8 mouse cellular contexts compared by ENCODE assay signal in genomic region chr2:38350796-38351195, GRCm38 (mm10). TPM values are rescaled to one million over a fixed set of nuclear protein-coding genes. Genes with fewer than 3 reads are reported as not detected.
DNase-seq lines count a peak whose midpoint lies in the region; ATAC-seq and TF ChIP-seq lines count a peak whose summit lies in the region.

No protein-coding gene starts in this region.

- under 1% methylated on average over 36 of the region's 37 CpGs for WGBS in forebrain, embryonic 11.5 days
- under 1% methylated on average over 36 of the region's 37 CpGs for WGBS in heart, embryonic 14.5 days
- WGBS in kidney, postnatal 0 days: under 1% methylated on average over 36 of the region's 37 CpGs
- under 1% methylated on average over 36 of the region's 37 CpGs for WGBS in liver, embryonic 12.5 days (ENCODE audit: insufficient replicate concordance)

- no peak for TF ChIP-seq CTCF in kidney, postnatal 0 days (IDR thresholded peaks at IDR 0.05; ENCODE audit: low read depth)

- peaks cover 4% of the 10 kb centered on the region; the same call in 1 of the 2 replicates for H3K36me3 ChIP-seq in forebrain, embryonic 11.5 days (ENCODE audit: control insufficient read depth, insufficient read depth, low read length)
- no peaks in the 10 kb centered on the region for H3K36me3 ChIP-seq in heart, embryonic 14.5 days (ENCODE audit: control insufficient read depth, insufficient read depth, low read length)
- no peaks in the 10 kb centered on the region for H3K36me3 ChIP-seq in kidney, postnatal 0 days (ENCODE audit: insufficient read depth, low read length)
- no peaks in the 10 kb centered on the region for H3K36me3 ChIP-seq in liver, embryonic 12.5 days

- peak; percentile 90 for ATAC-seq in forebrain, embryonic 11.5 days (replicated peaks; ENCODE audit: low FRiP score)
- ATAC-seq in heart, embryonic 14.5 days (ENCODE audit: insufficient number of reproducible peaks, insufficient read depth, low FRiP score, low read depth): peak; percentile 73
- peak; percentile 71 for ATAC-seq in kidney, postnatal 0 days (replicated peaks; ENCODE audit: low FRiP score, low read depth)
- peak; percentile 75 for ATAC-seq in liver, embryonic 12.5 days

- peak; percentile 79 for DNase-seq in CD4-positive helper T cell, adult 2 months (ENCODE audit: low read depth, low spot score)
- peak; percentile 77 for DNase-seq in adrenal gland, postnatal 25 days
- DNase-seq in forebrain, embryonic 11.5 days (ENCODE audit: low spot score): peak; percentile 97
- DNase-seq in kidney, postnatal 0 days (ENCODE audit: low spot score): peak; percentile 81
- DNase-seq in neural tube, embryonic 10.5 days (ENCODE audit: extremely low spot score, low spot score): peak; percentile 85
- DNase-seq in thymus, postnatal 0 days (ENCODE audit: low spot score): peak; percentile 71

- H3K27me3 ChIP-seq in forebrain, embryonic 11.5 days (ENCODE audit: control insufficient read depth, insufficient read depth, low read length): peaks cover 20% of the 10 kb centered on the region
- peaks cover 98% of the 10 kb centered on the region for H3K27me3 ChIP-seq in heart, embryonic 14.5 days (ENCODE audit: control insufficient read depth, insufficient read depth, low read length)
- peaks cover 96% of the 10 kb centered on the region for H3K27me3 ChIP-seq in kidney, postnatal 0 days (ENCODE audit: insufficient read depth, low read length)
- peaks cover 100% of the 10 kb centered on the region for H3K27me3 ChIP-seq in liver, embryonic 12.5 days (replicated peaks)

- H3K27ac ChIP-seq in forebrain, embryonic 11.5 days (ENCODE audit: low read depth, low read length): peak overlapping the region; percentile 97
- H3K27ac ChIP-seq in heart, embryonic 14.5 days (replicated peaks in 1 of 2; ENCODE audit: control insufficient read depth in 1 of 2, insufficient read depth in 1 of 2, low read depth in 2 of 2, low read length in 2 of 2): no peak overlapping the region
- H3K27ac ChIP-seq in kidney, postnatal 0 days: no peak overlapping the region
- H3K27ac ChIP-seq in liver, embryonic 12.5 days: no peak overlapping the region

- no peaks in the 10 kb centered on the region for H3K9me3 ChIP-seq in forebrain, embryonic 11.5 days (ENCODE audit: control insufficient read depth, low read length)
- no peaks in the 10 kb centered on the region for H3K9me3 ChIP-seq in heart, embryonic 14.5 days (ENCODE audit: control insufficient read depth, low read length)
- H3K9me3 ChIP-seq in kidney, postnatal 0 days (replicated peaks; ENCODE audit: low read length): no peaks in the 10 kb centered on the region
- H3K9me3 ChIP-seq in liver, embryonic 12.5 days (replicated peaks): no peaks in the 10 kb centered on the region

- peak overlapping the region; percentile 85 for H3K4me2 ChIP-seq in forebrain, embryonic 11.5 days (ENCODE audit: low read depth, low read length, severe bottlenecking)
- peak overlapping the region; percentile 72 for H3K4me2 ChIP-seq in heart, embryonic 14.5 days (ENCODE audit: low read length)
- peak overlapping the region; percentile 59 for H3K4me2 ChIP-seq in kidney, postnatal 0 days (ENCODE audit: low read length)
- H3K4me2 ChIP-seq in liver, embryonic 12.5 days: peak overlapping the region; percentile 57

- H3K9ac ChIP-seq in forebrain, embryonic 11.5 days (ENCODE audit: low read length): peak overlapping the region; percentile 99
- H3K9ac ChIP-seq in heart, embryonic 14.5 days (ENCODE audit: low read length): peak overlapping the region; percentile 30; the same call in 1 of the 2 replicates
- no peak overlapping the region for H3K9ac ChIP-seq in kidney, postnatal 0 days (ENCODE audit: low read depth, low read length)
- peak overlapping the region; percentile 53; the same call in 1 of the 2 replicates for H3K9ac ChIP-seq in liver, embryonic 12.5 days

- H3K4me3 ChIP-seq in forebrain, embryonic 11.5 days (ENCODE audit: low read depth, low read length): peak overlapping the region; percentile 93
- peak overlapping the region; percentile 37 to 42 for H3K4me3 ChIP-seq in heart, embryonic 14.5 days (ENCODE audit: control insufficient read depth in 1 of 2, insufficient read depth in 1 of 2, low read depth in 1 of 2, low read length in 2 of 2)
- peak overlapping the region; percentile 35 for H3K4me3 ChIP-seq in kidney, postnatal 0 days (replicated peaks; ENCODE audit: low read depth, low read length)
- peak overlapping the region; percentile 45 for H3K4me3 ChIP-seq in liver, embryonic 12.5 days

- peaks cover 22% of the 10 kb centered on the region for H3K4me1 ChIP-seq in forebrain, embryonic 11.5 days (replicated peaks; ENCODE audit: control insufficient read depth, insufficient read depth, low read length)
- peaks cover 5 to 38% of the 10 kb centered on the region in 2 experiments; a peak in 3 of 4 replicates for H3K4me1 ChIP-seq in heart, embryonic 14.5 days (ENCODE audit: control insufficient read depth in 2 of 2, insufficient read depth in 2 of 2, low read length in 2 of 2)
- H3K4me1 ChIP-seq in kidney, postnatal 0 days (replicated peaks; ENCODE audit: insufficient read depth, low read length): peaks cover 22% of the 10 kb centered on the region
- H3K4me1 ChIP-seq in liver, embryonic 12.5 days: peaks cover 21% of the 10 kb centered on the region

RNA-seq across cellular contexts. Expression of gene Lhx2, which starts 11.7 kb away (rescaled TPM):
- not detected in 2 replicates for total RNA-seq in adrenal gland, postnatal 25 days (2021)
- polyA plus RNA-seq in forebrain, embryonic 11.5 days (2014; fragmentation: Nextera tagmentation; extraction: Ambion mirVana): 175 and 195 TPM in 2 replicates
- 0.43 TPM in 1 of 2 replicates, not detected in the other for polyA plus RNA-seq in heart, embryonic 14.5 days (2014; fragmentation: Nextera tagmentation; extraction: Ambion mirVana)
- 0.07 TPM in 1 of 2 replicates, not detected in the other for polyA plus RNA-seq in kidney, postnatal 0 days (2015; fragmentation: Nextera tagmentation; extraction: Ambion mirVana)
- polyA plus RNA-seq in liver, embryonic 12.5 days (2016; fragmentation: Nextera tagmentation; extraction: Ambion mirVana): 8.2 and 8.6 TPM in 2 replicates
- 0.05 and 0.17 TPM in 2 replicates for polyA plus RNA-seq in thymus, postnatal 0 days (2015; fragmentation: Nextera tagmentation; extraction: Ambion mirVana)

Comparison
In these comparisons a context has a peak if more than half of its experiments do, and no peak if none do; other contexts are left out.
1. H3K4me3 ChIP-seq: peak in every context shown above with its lines; median percentile 93 in forebrain, embryonic 11.5 days; 45 in liver, embryonic 12.5 days; 40 in heart, embryonic 14.5 days; 35 in kidney, postnatal 0 days.
2. RNA of gene Lhx2, which starts 11.7 kb away (polyA plus RNA-seq): 175 to 195 TPM in forebrain, embryonic 11.5 days; 8.2 to 8.6 TPM in liver, embryonic 12.5 days, 0.43 TPM in heart, embryonic 14.5 days, 0.05 to 0.17 TPM in thymus, postnatal 0 days and 0.07 TPM in kidney, postnatal 0 days; every median in the first group is over 10 times any median in the second.
3. Peak in every context shown above with its lines, with median percentiles within 50 percentile points of each other: DNase-seq, ATAC-seq and H3K4me2 ChIP-seq.